Mouse (Mus musculus): ENCODE data around the gene Fgl2.

GRCm38 (mm10) chr5:21370218-21370947 is 2.1 kb upstream of the Fgl2 start:
- no peak for TF ChIP-seq POLR2A (IDR thresholded peaks at IDR 0.05; ENCODE audit: control insufficient read depth, extremely low read depth, insufficient read depth, low read length, poor library complexity)
- no peak for TF ChIP-seq CTCF (IDR thresholded peaks at IDR 0.05; ENCODE audit: borderline replicate concordance, control insufficient read depth, extremely low read depth, insufficient read depth, low read length, poor library complexity)
